Mouse (Mus musculus) cortical plate, adult 2 months (tissue): ENCODE measurements at regions not wholly inside any gene's neighbourhood (a gene's known extent, or its start where the extent isn't known, plus 50 kb on each side); places are given as distances from the start of the nearest gene placed in this dataset.

Experiments used
- CTCF ChIP-seq: fragments of 200-500 bp; IDR thresholded peaks from 2 replicates; pipeline ENCODE4 v1.5.1; 2011; ENCODE audit warnings: mild to moderate bottlenecking, control low read depth, low read length; ENCODE audit not compliant: insufficient read depth; ENCODE audit errors: extremely low read depth
- POLR2A ChIP-seq: fragments of 200-500 bp; IDR thresholded peaks from 2 replicates; pipeline ENCODE4 v1.6.1; 2011; ENCODE audit warnings: mild to moderate bottlenecking, low read length, control low read depth; ENCODE audit not compliant: insufficient read depth; ENCODE audit errors: extremely low read depth

DNA sequence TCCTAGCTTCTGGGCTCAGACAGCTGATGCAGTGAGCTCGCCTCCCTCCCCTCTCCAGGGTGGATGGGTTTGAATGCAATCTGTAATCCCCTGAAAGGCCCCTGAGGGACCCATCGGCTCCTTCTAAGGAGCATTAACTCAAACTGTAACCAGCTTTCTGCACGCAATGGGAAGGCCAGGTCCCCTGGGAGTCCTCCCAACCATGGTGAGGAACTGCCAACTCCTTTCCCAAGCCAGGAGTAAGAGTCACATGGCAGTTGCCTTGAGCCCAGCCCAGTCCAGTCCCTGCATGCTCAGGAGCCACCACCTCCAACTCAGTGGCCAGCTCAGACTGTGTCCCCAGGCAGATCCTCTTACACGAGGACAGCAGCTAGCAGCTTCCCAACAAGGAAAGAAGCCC, 96.2 kb upstream of the Csf3r start:
- TF ChIP-seq POLR2A (no peak), CTCF (no peak)
